Mouse (Mus musculus): ENCODE results near the gene Lrrfip1.

The Lrrfip1 gene

GRCm38 (mm10) chr1:91128849-91129248 lies 130.3 kb downstream of the Lrrfip1 start:
- DNase-seq (ENCODE audit: low read depth, low spot score), result no peak

- DNase-seq (ENCODE audit: low read depth, low spot score), result no peak
These were observed 138.5 kb downstream of the Lrrfip1 start for GRCm38 (mm10) chr1:91137036-91137435.

- no peak for DNase-seq (ENCODE audit: low read depth, low spot score)
These were observed 146.3 kb downstream of the Lrrfip1 start, which contains the start of gene Rbm44 for GRCm38 (mm10) chr1:91144813-91145212. Gene Rbm44, plus strand, starts transcription at chr1:91145089.

GRCm38 (mm10) chr1:91151509-91151908 lies 153.0 kb downstream of the Lrrfip1 start:
- DNase-seq (ENCODE audit: low read depth, low spot score), result no peak

- DNase-seq (ENCODE audit: low read depth, low spot score), result no peak
These were observed 168.3 kb downstream of the Lrrfip1 start for GRCm38 (mm10) chr1:91166798-91167197.

GRCm38 (mm10) chr1:91169157-91169556 lies 170.6 kb downstream of the Lrrfip1 start:
- DNase-seq (ENCODE audit: low read depth, low spot score), result no peak

- no peak for DNase-seq (ENCODE audit: low read depth, low spot score)
These were observed 176.3 kb downstream of the Lrrfip1 start for GRCm38 (mm10) chr1:91174796-91175195.

- no peak for DNase-seq (ENCODE audit: low read depth, low spot score)
These were observed 177.5 kb downstream of the Lrrfip1 start for GRCm38 (mm10) chr1:91176026-91176425.

GRCm38 (mm10) chr1:91176871-91177270 lies 178.3 kb downstream of the Lrrfip1 start:
- no peak for DNase-seq (ENCODE audit: low read depth, low spot score)
